8 mouse cellular contexts compared by ENCODE assay signal in genomic region chr2:128339643-128340487, GRCm38 (mm10).
DNase-seq lines count a peak whose midpoint lies in the region; ATAC-seq and TF ChIP-seq lines count a peak whose summit lies in the region.

No protein-coding gene starts in this region.

- DNase-seq in cerebellum, postnatal 25 days, result peak; percentile 37 to 44
- DNase-seq in cerebellum, adult 9-10 months, result no peak
- DNase-seq in ES-E14 (ENCODE audit: low read depth, low spot score), result no peak
- DNase-seq in limb, embryonic 11.5 days (ENCODE audit: low spot score), result peak; percentile 61
- no peak for DNase-seq in left cerebral cortex, postnatal 36 days (ENCODE audit: low spot score in 2 of 2)
- no peak for DNase-seq in ovary, postnatal 10 days (ENCODE audit: low spot score)
- no peak for DNase-seq in testis, postnatal 14 days (ENCODE audit: low spot score)

- WGBS in heart, embryonic 14.5 days, result 40% methylated on average over 19 of the region's 19 CpGs
- WGBS in limb, embryonic 11.5 days, result 40% methylated on average over 19 of the region's 19 CpGs

- intact Hi-C loops in left cerebral cortex, postnatal 36 days (cut with DNase I), result no loop called here

- no peaks in the 10 kb centered on the region for H3K9me3 ChIP-seq in ES-E14 (ENCODE audit: control insufficient read depth, insufficient read depth, low read depth, low read length)
- H3K9me3 ChIP-seq in heart, embryonic 14.5 days (ENCODE audit: control insufficient read depth, low read length), result no peaks in the 10 kb centered on the region
- no peaks in the 10 kb centered on the region for H3K9me3 ChIP-seq in limb, embryonic 11.5 days (ENCODE audit: control insufficient read depth, low read length)

- no peaks in the 10 kb centered on the region for H3K27me3 ChIP-seq in heart, embryonic 14.5 days (ENCODE audit: control insufficient read depth, insufficient read depth, low read length)
- H3K27me3 ChIP-seq in limb, embryonic 11.5 days (ENCODE audit: control insufficient read depth, insufficient read depth, low read length), result no peaks in the 10 kb centered on the region

- H3K27ac ChIP-seq in ES-E14 (ENCODE audit: insufficient read depth, low read depth, low read length, poor library complexity, severe bottlenecking), result peak overlapping the region; percentile 13; the same call in 1 of the 2 replicates
- H3K27ac ChIP-seq in heart, embryonic 14.5 days (replicated peaks in 1 of 2; ENCODE audit: control insufficient read depth in 1 of 2, insufficient read depth in 1 of 2, low read depth in 2 of 2, low read length in 2 of 2), result peak overlapping the region; percentile 86 to 88
- peak overlapping the region; percentile 89 for H3K27ac ChIP-seq in limb, embryonic 11.5 days (replicated peaks; ENCODE audit: low read depth, low read length)

- in situ Hi-C loops in ES-E14 (cut with MboI; ENCODE audit: low sequenced_read_pairs in 2 of 2, unreplicated experiment in 2 of 2), result no loop called here

- peak overlapping the region; percentile 29; the same call in 1 of the 2 replicates for H3K9ac ChIP-seq in ES-E14 (ENCODE audit: insufficient read depth, low read depth, low read length, poor library complexity, severe bottlenecking)
- H3K9ac ChIP-seq in heart, embryonic 14.5 days (ENCODE audit: low read length), result peak overlapping the region; percentile 8; the same call in 1 of the 2 replicates
- no peak overlapping the region for H3K9ac ChIP-seq in limb, embryonic 11.5 days (ENCODE audit: low read length)

- peak overlapping the region; percentile 43 for H3K4me2 ChIP-seq in heart, embryonic 14.5 days (ENCODE audit: low read length)
- H3K4me2 ChIP-seq in limb, embryonic 11.5 days (ENCODE audit: low read depth, severe bottlenecking), result peak overlapping the region; percentile 11; the same call in 1 of the 2 replicates

- ATAC-seq in heart, embryonic 14.5 days (ENCODE audit: insufficient number of reproducible peaks, insufficient read depth, low FRiP score, low read depth), result peak; percentile 29; the same call in 1 of the 2 replicates
- 0 out of 2 replicates have a peak, but pooled peaks have one; percentile 11 for ATAC-seq in limb, embryonic 11.5 days (ENCODE audit: insufficient number of reproducible peaks, low FRiP score, low TSS enrichment, low read depth)

- no peaks in the 10 kb centered on the region for H3K36me3 ChIP-seq in ES-E14 (ENCODE audit: control insufficient read depth, insufficient read depth, low read length, poor library complexity, severe bottlenecking)
- no peaks in the 10 kb centered on the region for H3K36me3 ChIP-seq in heart, embryonic 14.5 days (ENCODE audit: control insufficient read depth, insufficient read depth, low read length)
- no peaks in the 10 kb centered on the region for H3K36me3 ChIP-seq in limb, embryonic 11.5 days (ENCODE audit: control insufficient read depth, insufficient read depth, low read length)

- H3K4me3 ChIP-seq in ES-E14 (ENCODE audit: insufficient read depth in 1 of 2, low read depth in 1 of 2, low read length in 2 of 2, poor library complexity in 1 of 2, severe bottlenecking in 1 of 2), result no peak overlapping the region
- no peak overlapping the region for H3K4me3 ChIP-seq in heart, embryonic 14.5 days (ENCODE audit: control insufficient read depth in 1 of 2, insufficient read depth in 1 of 2, low read depth in 1 of 2, low read length in 2 of 2)
- H3K4me3 ChIP-seq in limb, embryonic 11.5 days (ENCODE audit: low read depth, low read length), result no peak overlapping the region

- peaks cover 6 to 19% of the 10 kb centered on the region in 2 experiments for H3K4me1 ChIP-seq in ES-E14 (ENCODE audit: control insufficient read depth in 2 of 2, insufficient read depth in 2 of 2, low read length in 2 of 2, poor library complexity in 1 of 2)
- H3K4me1 ChIP-seq in heart, embryonic 14.5 days (ENCODE audit: control insufficient read depth in 2 of 2, insufficient read depth in 2 of 2, low read length in 2 of 2), result peaks cover 30 to 37% of the 10 kb centered on the region in 2 experiments
- H3K4me1 ChIP-seq in limb, embryonic 11.5 days (ENCODE audit: control insufficient read depth, insufficient read depth, low read length), result peaks cover 31% of the 10 kb centered on the region

TF ChIP-seq in ES-E14, 5 proteins besides CTCF, POLR2A, EP300 and RAD21:
- no peak for TF ChIP-seq MAFK (IDR thresholded peaks at IDR 0.05; ENCODE audit: insufficient read depth, low read depth, low read length)
- no peak for TF ChIP-seq HCFC1 (IDR thresholded peaks at IDR 0.05; ENCODE audit: borderline replicate concordance, insufficient read depth, low read length)
- no peak for TF ChIP-seq ZNF384 (IDR thresholded peaks at IDR 0.05; ENCODE audit: low read depth, low read length)
- no peak for TF ChIP-seq ZC3H11A (IDR thresholded peaks at IDR 0.05; ENCODE audit: borderline replicate concordance, low read depth, low read length)
- no peak for TF ChIP-seq CHD2 (IDR thresholded peaks at IDR 0.05; ENCODE audit: low read depth, low read length)

Comparison
In these comparisons a context has a peak if more than half of its experiments do, and no peak if none do; other contexts are left out.
1. DNase-seq: peak in cerebellum, postnatal 25 days (2 of 2) and limb, embryonic 11.5 days (single experiment); none in cerebellum, adult 9-10 months (single experiment), ES-E14 (single experiment), left cerebral cortex, postnatal 36 days (0 of 2), ovary, postnatal 10 days (single experiment) and testis, postnatal 14 days (single experiment).
2. H3K27ac ChIP-seq: peak in every context shown above with its lines; median percentile 89 in limb, embryonic 11.5 days; 87 in heart, embryonic 14.5 days; 13 in ES-E14.